ENCODE assay signal across 15 mouse cellular contexts in the genomic region with DNA sequence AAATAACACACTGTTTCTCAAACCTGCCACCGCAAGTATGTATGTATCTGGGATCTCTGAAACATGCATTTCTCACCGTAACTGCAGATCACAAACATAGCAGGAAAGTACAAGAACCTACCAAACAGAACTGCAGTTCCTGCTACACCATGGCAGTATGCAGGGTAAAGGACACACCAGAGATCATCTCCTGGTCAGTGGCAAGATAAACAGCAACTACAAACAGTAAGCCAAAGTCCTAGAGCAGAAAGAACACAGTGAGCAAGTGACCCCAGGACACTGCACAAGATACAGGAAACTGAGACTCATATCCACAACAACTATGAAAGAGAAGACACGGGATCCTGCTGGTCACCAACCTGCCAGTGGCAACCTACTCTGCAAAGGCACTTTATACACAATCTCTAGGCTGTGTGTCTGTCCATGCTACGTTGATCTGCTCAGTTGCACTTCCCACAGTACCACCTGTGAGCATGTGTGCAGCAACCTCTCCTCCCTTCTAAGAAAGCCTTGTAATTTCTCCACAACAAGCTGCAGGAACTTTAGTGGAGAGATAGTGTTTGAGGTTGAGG. TPM values are rescaled to one million over a fixed set of nuclear protein-coding genes. Genes with fewer than 3 reads are reported as not detected.
"Had no signal": no experiment of that assay in that cellular context is flagged by ENCODE, and none has a peak within 500 bp of the region (broad histone marks: within the 10 kb centered on the region; RNA-seq: fewer than 3 reads in every experiment).

No protein-coding gene starts in this region.

- H3K9me3 ChIP-seq: limb, embryonic 15.5 days; lung, embryonic 15.5 days had no signal

- H3K4me3 ChIP-seq: limb, embryonic 15.5 days; lung, embryonic 15.5 days had no signal

- H3K4me2 ChIP-seq: limb, embryonic 15.5 days; lung, embryonic 15.5 days had no signal

- H3K4me1 ChIP-seq: lung, embryonic 15.5 days had no signal

- DNase-seq: kidney, adult 11 months; kidney, adult 9 months; kidney, postnatal 36 days; lung, postnatal 14 days; midbrain, embryonic 14.5 days; right cerebral cortex, adult 18-20 months; right cerebral cortex, postnatal 25 days; thymus, postnatal 14 days had no signal

- H3K27ac ChIP-seq: kidney, postnatal 0 days; limb, embryonic 15.5 days; lung, embryonic 15.5 days; macrophage; stomach, postnatal 0 days had no signal

- H3K9ac ChIP-seq: limb, embryonic 15.5 days; lung, embryonic 15.5 days had no signal

- H3K27me3 ChIP-seq: limb, embryonic 15.5 days; lung, embryonic 15.5 days had no signal

- H3K36me3 ChIP-seq: limb, embryonic 15.5 days; lung, embryonic 15.5 days had no signal

RNA-seq across cellular contexts. Expression of gene A730071L15Rik, which starts 40.0 kb away (rescaled TPM):
- total RNA-seq: layer of hippocampus, adult 18-20 months; left cerebral cortex, postnatal 14 days had no signal
- polyA plus RNA-seq: macrophage had no signal
